Mouse (Mus musculus) lung, postnatal 0 days (tissue): ENCODE data around the gene Rab1a.

Source experiments
- CTCF ChIP-seq: IDR thresholded peaks from 2 replicates; pipeline ENCODE4 v1.5.1; 2016; ENCODE audit warnings: antibody characterized with exemption, mild to moderate bottlenecking
- EP300 ChIP-seq: IDR thresholded peaks from 2 replicates; pipeline ENCODE4 v1.6.1; 2016; ENCODE audit warnings: antibody characterized with exemption, mild to moderate bottlenecking, control low read depth

DNA sequence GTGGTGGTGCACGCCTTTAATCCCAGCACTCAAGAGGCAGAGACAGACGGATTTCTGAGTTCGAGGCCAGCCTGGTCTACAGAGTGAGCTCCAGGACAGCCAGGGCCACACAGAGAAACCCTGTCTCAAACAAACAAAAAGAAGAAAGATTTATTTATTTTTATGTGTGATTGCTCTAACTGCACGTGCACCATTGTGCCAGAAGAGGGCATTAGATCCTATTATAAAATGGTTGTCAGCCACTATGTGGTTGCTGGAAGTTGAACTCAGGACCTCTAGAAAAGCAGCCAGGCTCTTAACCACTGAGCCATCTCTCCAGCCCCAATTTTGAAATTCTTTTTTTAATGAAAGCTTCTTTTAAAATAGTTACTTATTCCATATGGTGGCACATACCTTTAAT is 15.2 kb downstream of the Rab1a start:
- TF ChIP-seq CTCF (peak; percentile 42), EP300 (no peak)
